8 mouse cellular contexts compared by ENCODE assay signal in the genomic region with DNA sequence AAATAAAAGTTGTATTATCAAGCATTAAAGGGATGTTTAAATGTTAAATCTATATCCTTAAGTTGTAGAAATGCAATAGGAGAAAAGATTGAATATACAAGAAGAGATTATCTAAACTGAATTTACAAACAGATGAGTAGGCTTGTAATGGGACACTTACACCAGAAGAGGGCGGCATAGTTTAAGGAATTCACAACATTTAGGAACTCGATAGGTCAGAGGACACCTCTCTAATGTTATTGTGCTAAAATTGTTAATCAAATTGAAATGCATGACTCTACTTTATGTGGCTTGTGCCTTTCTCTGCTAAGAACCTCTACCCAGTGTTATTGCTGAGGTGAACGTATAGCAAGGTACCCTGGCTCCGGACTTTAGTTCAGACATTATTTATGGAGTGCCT.
DNase-seq lines count a peak whose midpoint lies in the region; ATAC-seq lines count a peak whose summit lies in the region.

No protein-coding gene starts in this region.

- DNase-seq in kidney, adult 9 months: peak; percentile 20
- DNase-seq in kidney, postnatal 25 days: no peak
- peak; percentile 75 for DNase-seq in adipocyte (ENCODE audit: low spot score)
- no peak for DNase-seq in urinary bladder, postnatal 14 days (ENCODE audit: low spot score)
- DNase-seq in adrenal gland, postnatal 25 days: no peak
- no peak for DNase-seq in adrenal gland, postnatal 36 days

- ATAC-seq in hematopoietic stem cell, adult 5-6 weeks (replicated peaks in 1 of 2; ENCODE audit: insufficient read depth in 1 of 2, low FRiP score in 2 of 2, low TSS enrichment in 1 of 2, low read depth in 1 of 2, poor library complexity in 2 of 2, severe bottlenecking in 2 of 2): peak; percentile 58 to 59; a peak in 1 of 4 replicates
- peak; percentile 83 for ATAC-seq in megakaryocyte progenitor cell, adult 5-6 weeks (replicated peaks; ENCODE audit: poor library complexity)

Comparison
In these comparisons a context has a peak if more than half of its experiments do, and no peak if none do; other contexts are left out.
1. DNase-seq: peak in kidney, adult 9 months (single experiment) and adipocyte (single experiment); none in kidney, postnatal 25 days (0 of 2), urinary bladder, postnatal 14 days (single experiment), adrenal gland, postnatal 25 days (single experiment) and adrenal gland, postnatal 36 days (0 of 2).